Mouse (Mus musculus): ENCODE data around the gene Hsh2d. TPM values are rescaled to one million over a fixed set of nuclear protein-coding genes. Genes with fewer than 3 reads are reported as not detected.

The Hsh2d gene
- polyA plus RNA-seq, 1 experiment from 2014 or later, result not detected

DNA sequence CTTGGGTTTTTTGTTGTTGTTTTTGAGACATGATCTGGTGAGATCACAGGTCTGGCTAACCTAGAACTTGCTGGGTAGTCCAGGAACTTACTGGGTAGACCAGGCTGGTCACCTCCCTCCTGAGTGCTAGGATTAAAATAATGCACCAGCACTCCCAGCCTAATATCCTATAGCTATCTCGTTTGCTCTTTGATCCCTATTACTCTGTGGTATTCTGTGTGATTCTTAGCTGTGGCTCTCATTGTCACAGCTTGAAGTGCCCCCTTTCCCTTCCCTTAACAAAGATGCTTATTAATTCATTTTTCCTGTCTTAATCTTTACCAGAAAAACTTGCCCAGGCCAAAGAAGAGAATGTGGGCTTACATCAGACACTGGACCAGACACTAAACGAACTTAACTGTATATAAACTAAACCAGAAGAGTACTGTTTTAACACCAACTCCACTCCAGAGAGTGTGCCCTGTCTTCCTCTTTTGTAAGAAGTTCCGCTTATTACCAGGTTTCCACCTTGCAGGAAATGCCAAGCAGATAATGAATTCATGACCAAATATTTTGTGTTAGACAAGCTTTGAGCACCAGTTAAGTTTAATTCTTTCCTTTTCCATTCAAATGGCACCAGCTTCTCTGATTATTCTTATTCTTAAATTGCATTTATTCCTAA lies 37.9 kb upstream of the Hsh2d start:
- no peaks in the 10 kb centered on the region for H3K4me1 ChIP-seq (ENCODE audit: control insufficient read depth, insufficient read depth, low read length)
- H3K36me3 ChIP-seq (replicated peaks; ENCODE audit: control insufficient read depth, insufficient read depth, low read depth, low read length), result peaks cover 12% of the 10 kb centered on the region
- WGBS, result 79% methylated on average over 3 of the region's 3 CpGs
- H3K4me2 ChIP-seq (ENCODE audit: low read depth, low read length), result no peak overlapping the region
- H3K9ac ChIP-seq (replicated peaks; ENCODE audit: low read length), result no peak overlapping the region
- H3K27ac ChIP-seq (replicated peaks; ENCODE audit: low read depth, low read length), result no peak overlapping the region
- H3K4me3 ChIP-seq (ENCODE audit: low read depth, low read length), result no peak overlapping the region
- H3K27me3 ChIP-seq (ENCODE audit: control insufficient read depth, insufficient read depth, low read length), result no peaks in the 10 kb centered on the region
- no peaks in the 10 kb centered on the region for H3K9me3 ChIP-seq (replicated peaks; ENCODE audit: control insufficient read depth, low read length)
- DNase-seq (ENCODE audit: low spot score) (no peak), ATAC-seq (replicated peaks; ENCODE audit: insufficient number of reproducible peaks, low FRiP score, low TSS enrichment, low read depth) (no peak)

GRCm38 (mm10) chr8:72153382-72153781 lies 36.1 kb upstream of the Hsh2d start:
- no peaks in the 10 kb centered on the region for H3K9me3 ChIP-seq (replicated peaks; ENCODE audit: control insufficient read depth, low read length)
- DNase-seq (ENCODE audit: low spot score) (no peak), ATAC-seq (replicated peaks; ENCODE audit: insufficient number of reproducible peaks, low FRiP score, low TSS enrichment, low read depth) (no peak)
- no peak overlapping the region for H3K4me3 ChIP-seq (ENCODE audit: low read depth, low read length)
- H3K4me2 ChIP-seq (ENCODE audit: low read depth, low read length), result no peak overlapping the region
- H3K27ac ChIP-seq (replicated peaks; ENCODE audit: low read depth, low read length), result no peak overlapping the region
- no peaks in the 10 kb centered on the region for H3K27me3 ChIP-seq (ENCODE audit: control insufficient read depth, insufficient read depth, low read length)
- no peak overlapping the region for H3K9ac ChIP-seq (replicated peaks; ENCODE audit: low read length)
- H3K36me3 ChIP-seq (replicated peaks; ENCODE audit: control insufficient read depth, insufficient read depth, low read depth, low read length), result peaks cover 3% of the 10 kb centered on the region
- no peaks in the 10 kb centered on the region for H3K4me1 ChIP-seq (ENCODE audit: control insufficient read depth, insufficient read depth, low read length)

GRCm38 (mm10) chr8:72158096-72158495 lies 31.3 kb upstream of the Hsh2d start:
- no peaks in the 10 kb centered on the region for H3K36me3 ChIP-seq (replicated peaks; ENCODE audit: control insufficient read depth, insufficient read depth, low read depth, low read length)
- WGBS, result 91% methylated on average over 2 of the region's 2 CpGs
- H3K9me3 ChIP-seq (replicated peaks; ENCODE audit: control insufficient read depth, low read length), result no peaks in the 10 kb centered on the region
- H3K27me3 ChIP-seq (ENCODE audit: control insufficient read depth, insufficient read depth, low read length), result no peaks in the 10 kb centered on the region
- no peak overlapping the region for H3K4me3 ChIP-seq (ENCODE audit: low read depth, low read length)
- no peak overlapping the region for H3K27ac ChIP-seq (replicated peaks; ENCODE audit: low read depth, low read length)
- DNase-seq (ENCODE audit: low spot score) (no peak), ATAC-seq (replicated peaks; ENCODE audit: insufficient number of reproducible peaks, low FRiP score, low TSS enrichment, low read depth) (no peak)
- no peak overlapping the region for H3K9ac ChIP-seq (replicated peaks; ENCODE audit: low read length)
- no peak overlapping the region for H3K4me2 ChIP-seq (ENCODE audit: low read depth, low read length)
- H3K4me1 ChIP-seq (ENCODE audit: control insufficient read depth, insufficient read depth, low read length), result no peaks in the 10 kb centered on the region; the same call in none of the 2 replicates

- Histone ChIP-seq H3K4me2 (ENCODE audit: low read depth, low read length) (no peak overlapping the region), H3K27me3 (ENCODE audit: control insufficient read depth, insufficient read depth, low read length) (no peaks in the 10 kb centered on the region), H3K27ac (replicated peaks; ENCODE audit: low read depth, low read length) (no peak overlapping the region), H3K4me1 (ENCODE audit: control insufficient read depth, insufficient read depth, low read length) (no peaks in the 10 kb centered on the region; the same call in none of the 2 replicates), H3K9ac (replicated peaks; ENCODE audit: low read length) (no peak overlapping the region), H3K9me3 (replicated peaks; ENCODE audit: control insufficient read depth, low read length) (no peaks in the 10 kb centered on the region), H3K36me3 (replicated peaks; ENCODE audit: control insufficient read depth, insufficient read depth, low read depth, low read length) (no peaks in the 10 kb centered on the region), H3K4me3 (ENCODE audit: low read depth, low read length) (no peak overlapping the region)
- WGBS, result 86% methylated on average over 3 of the region's 3 CpGs
- no peak for ATAC-seq (replicated peaks; ENCODE audit: insufficient number of reproducible peaks, low FRiP score, low TSS enrichment, low read depth)
- no peak for DNase-seq (ENCODE audit: low spot score)
Measured at GRCm38 (mm10) chr8:72158726-72159125, 30.7 kb upstream of the Hsh2d start.

- ATAC-seq (replicated peaks; ENCODE audit: insufficient number of reproducible peaks, low FRiP score, low TSS enrichment, low read depth), result no peak
- Histone ChIP-seq H3K36me3 (replicated peaks; ENCODE audit: control insufficient read depth, insufficient read depth, low read depth, low read length) (no peaks in the 10 kb centered on the region), H3K4me2 (ENCODE audit: low read depth, low read length) (peak overlapping the region; percentile 44), H3K9ac (replicated peaks; ENCODE audit: low read length) (no peak overlapping the region), H3K27me3 (ENCODE audit: control insufficient read depth, insufficient read depth, low read length) (no peaks in the 10 kb centered on the region), H3K4me1 (ENCODE audit: control insufficient read depth, insufficient read depth, low read length) (no peaks in the 10 kb centered on the region; the same call in none of the 2 replicates), H3K4me3 (ENCODE audit: low read depth, low read length) (no peak overlapping the region), H3K9me3 (replicated peaks; ENCODE audit: control insufficient read depth, low read length) (no peaks in the 10 kb centered on the region), H3K27ac (replicated peaks; ENCODE audit: low read depth, low read length) (no peak overlapping the region)
- WGBS, result 67% methylated on average over 3 of the region's 3 CpGs
- no peak for DNase-seq (ENCODE audit: low spot score)
Measured at GRCm38 (mm10) chr8:72160007-72160406, 29.4 kb upstream of the Hsh2d start.

- H3K9me3 ChIP-seq (replicated peaks; ENCODE audit: control insufficient read depth, low read length), result no peaks in the 10 kb centered on the region
- H3K4me2 ChIP-seq (ENCODE audit: low read depth, low read length), result peak within 1 kb of the TSS; percentile 62
- H3K27me3 ChIP-seq (ENCODE audit: control insufficient read depth, insufficient read depth, low read length), result no peaks in the 10 kb centered on the region
- under 1% methylated on average over 82 of the region's 82 CpGs for WGBS
- 0 out of 2 replicates have a peak within 1 kb of the TSS, but pooled peaks have one; percentile 52 for H3K27ac ChIP-seq (replicated peaks; ENCODE audit: low read depth, low read length)
- H3K9ac ChIP-seq (replicated peaks; ENCODE audit: low read length), result peak within 1 kb of the TSS; percentile 81
- H3K36me3 ChIP-seq (replicated peaks; ENCODE audit: control insufficient read depth, insufficient read depth, low read depth, low read length), result no peaks in the 10 kb centered on the region
- H3K4me1 ChIP-seq (ENCODE audit: control insufficient read depth, insufficient read depth, low read length), result no peaks in the 10 kb centered on the region; the same call in none of the 2 replicates
- ATAC-seq (replicated peaks; ENCODE audit: insufficient number of reproducible peaks, low FRiP score, low TSS enrichment, low read depth) (peak; percentile 99), DNase-seq (ENCODE audit: low spot score) (peak; percentile 100)
- peak within 1 kb of the TSS; percentile 76 for H3K4me3 ChIP-seq (ENCODE audit: low read depth, low read length)
Measured at GRCm38 (mm10) chr8:72160707-72161697, 28.4 kb upstream of the Hsh2d start, which contains the start of gene Rab8a. Gene Rab8a, plus strand, starts transcription at chr8:72161200.

DNA sequence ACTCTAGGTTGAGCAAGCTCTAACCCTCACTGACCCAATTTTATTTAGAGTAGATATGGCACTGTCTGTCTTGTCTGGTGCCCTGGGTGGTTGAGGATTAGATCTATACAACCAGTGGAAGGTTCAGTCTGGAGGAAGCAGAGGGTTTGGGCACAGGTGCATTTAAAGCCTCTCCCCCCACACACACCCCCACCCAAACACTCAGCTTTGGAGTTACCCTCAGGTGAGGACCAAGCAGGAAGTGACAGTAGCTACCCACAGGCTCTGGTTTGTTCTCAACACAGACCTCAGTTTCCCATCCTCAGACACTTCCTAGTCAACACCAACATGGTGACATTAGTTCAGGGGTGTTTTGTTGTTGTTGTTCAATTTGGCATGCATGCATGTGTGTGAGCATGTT lies 26.6 kb upstream of the Hsh2d start:
- DNase-seq (ENCODE audit: low spot score), result no peak
- H3K27me3 ChIP-seq (ENCODE audit: control insufficient read depth, insufficient read depth, low read length), result no peaks in the 10 kb centered on the region
- H3K36me3 ChIP-seq (replicated peaks; ENCODE audit: control insufficient read depth, insufficient read depth, low read depth, low read length), result no peaks in the 10 kb centered on the region
- H3K4me1 ChIP-seq (ENCODE audit: control insufficient read depth, insufficient read depth, low read length), result no peaks in the 10 kb centered on the region; the same call in none of the 2 replicates
- H3K9me3 ChIP-seq (replicated peaks; ENCODE audit: control insufficient read depth, low read length), result no peaks in the 10 kb centered on the region
- H3K9ac ChIP-seq (replicated peaks; ENCODE audit: low read length), result no peak overlapping the region
- H3K4me3 ChIP-seq (ENCODE audit: low read depth, low read length), result no peak overlapping the region
- no peak overlapping the region for H3K27ac ChIP-seq (replicated peaks; ENCODE audit: low read depth, low read length)
- ATAC-seq (replicated peaks; ENCODE audit: insufficient number of reproducible peaks, low FRiP score, low TSS enrichment, low read depth), result no peak
- H3K4me2 ChIP-seq (ENCODE audit: low read depth, low read length), result no peak overlapping the region
